Mouse (Mus musculus) testis, adult 2 months (tissue): ENCODE measurements at regions not wholly inside any gene's neighbourhood (a gene's known extent, or its start where the extent isn't known, plus 50 kb on each side); places are given as distances from the start of the nearest gene placed in this dataset.

Source experiments
- H3K27ac ChIP-seq: fragments of 200-500 bp; 2 replicates; pipeline ENCODE4 v1.5.1; 2012; ENCODE audit warnings: low read depth, low read length; ENCODE audit not compliant: control insufficient read depth, insufficient read depth
- H3K27me3 ChIP-seq: fragments of 200-500 bp; 2 replicates; pipeline ENCODE4 v1.6.1; 2012; ENCODE audit warnings: mild to moderate bottlenecking, low read length, moderate library complexity; ENCODE audit not compliant: control insufficient read depth, insufficient read depth
- H3K36me3 ChIP-seq: fragments of 200-500 bp; 2 replicates; pipeline ENCODE4 v1.6.1; 2012; ENCODE audit warnings: mild to moderate bottlenecking, low read length; ENCODE audit not compliant: control insufficient read depth, insufficient read depth
- H3K4me1 ChIP-seq: fragments of 200-500 bp; 2 replicates; pipeline ENCODE4 v1.6.1; 2012; ENCODE audit warnings: low read length; ENCODE audit not compliant: control insufficient read depth, insufficient read depth
- H3K4me3 ChIP-seq: fragments of 200-500 bp; 2 replicates; pipeline ENCODE4 v1.5.1; 2012; ENCODE audit warnings: low read depth, mild to moderate bottlenecking, low read length, moderate library complexity, mixed read lengths; ENCODE audit not compliant: control insufficient read depth
- CTCF ChIP-seq: fragments of 200-500 bp; IDR thresholded peaks from 2 replicates; pipeline ENCODE4 v1.5.1; 2012; ENCODE audit warnings: low read depth, mild to moderate bottlenecking, inconsistent platforms, low read length, moderate library complexity; ENCODE audit not compliant: control insufficient read depth, insufficient read depth, insufficient replicate concordance
- POLR2A ChIP-seq: fragments of 200-500 bp; IDR thresholded peaks from 2 replicates; pipeline ENCODE4 v1.6.1; 2012; ENCODE audit warnings: low read depth, mild to moderate bottlenecking, inconsistent platforms, low read length, moderate library complexity; ENCODE audit not compliant: control insufficient read depth

- TF ChIP-seq POLR2A (no peak), CTCF (no peak)
- H3K36me3 ChIP-seq: no peaks in the 10 kb centered on the region
- no peak overlapping the region for H3K27ac ChIP-seq
- no peak overlapping the region for H3K4me3 ChIP-seq
- no peaks in the 10 kb centered on the region for H3K4me1 ChIP-seq
- no peaks in the 10 kb centered on the region for H3K27me3 ChIP-seq
These were observed 904.6 kb downstream of the Slc4a3 start for GRCm38 (mm10) chr1:76450539-76451214.

DNA sequence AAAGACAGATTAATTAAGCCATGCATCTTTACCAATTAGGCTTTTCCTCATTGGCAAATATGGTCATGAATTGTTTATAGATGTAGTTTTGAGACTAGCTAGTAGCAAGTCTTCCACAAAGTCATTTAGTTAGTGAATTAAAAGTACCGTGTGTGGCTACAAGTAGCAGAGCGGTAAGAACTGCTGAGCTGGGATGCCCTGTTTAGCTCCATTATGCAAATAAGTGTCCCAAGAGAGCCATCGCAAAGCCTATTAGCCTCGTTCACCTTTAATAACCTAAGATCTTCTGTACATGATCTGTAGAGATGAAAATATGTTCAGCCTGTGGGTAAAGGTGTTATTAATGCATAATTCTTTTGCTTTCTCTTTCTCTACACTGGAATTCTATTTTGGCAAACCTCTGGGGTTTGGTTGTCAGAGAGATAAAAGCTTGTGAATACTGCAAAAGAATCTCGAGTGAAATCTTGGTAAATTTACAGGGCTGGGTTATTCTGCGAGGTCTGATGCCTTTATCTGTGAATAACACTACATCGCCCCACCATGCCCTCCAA is 907.2 kb downstream of the Slc4a3 start:
- Histone ChIP-seq H3K27ac (no peak overlapping the region), H3K4me3 (no peak overlapping the region), H3K27me3 (no peaks in the 10 kb centered on the region), H3K4me1 (no peaks in the 10 kb centered on the region), H3K36me3 (no peaks in the 10 kb centered on the region)
- no peak for TF ChIP-seq CTCF
- TF ChIP-seq POLR2A: no peak

GRCm38 (mm10) chr1:76466562-76466961 is 920.5 kb downstream of the Slc4a3 start:
- H3K4me1 ChIP-seq: no peaks in the 10 kb centered on the region
- no peaks in the 10 kb centered on the region for H3K27me3 ChIP-seq
- TF ChIP-seq CTCF (no peak), POLR2A (no peak)
- H3K4me3 ChIP-seq: no peak overlapping the region
- H3K27ac ChIP-seq: no peak overlapping the region
- no peaks in the 10 kb centered on the region for H3K36me3 ChIP-seq

GRCm38 (mm10) chr1:76484193-76484592 is 938.1 kb downstream of the Slc4a3 start:
- Histone ChIP-seq H3K36me3 (no peaks in the 10 kb centered on the region), H3K4me1 (no peaks in the 10 kb centered on the region), H3K27ac (no peak overlapping the region), H3K4me3 (no peak overlapping the region), H3K27me3 (no peaks in the 10 kb centered on the region)
- TF ChIP-seq POLR2A: no peak
- no peak for TF ChIP-seq CTCF

DNA sequence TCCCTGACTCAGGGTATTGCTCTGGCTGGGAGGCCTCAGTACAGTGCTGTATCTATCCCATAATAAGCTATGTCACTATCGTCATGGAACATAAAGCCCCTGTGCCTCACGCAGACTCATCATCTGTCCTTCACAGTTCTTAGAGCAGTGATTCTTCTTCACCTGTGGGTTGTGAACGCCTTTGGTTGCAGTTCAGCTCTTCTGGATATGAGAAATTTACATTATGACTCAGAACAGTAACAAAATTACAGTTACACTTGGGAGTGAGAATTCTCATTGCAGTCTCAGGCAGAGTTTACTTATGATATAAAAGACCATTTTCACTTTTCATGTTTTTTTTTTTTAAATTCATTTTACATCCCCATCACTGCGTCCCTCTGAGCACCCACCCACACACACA is 941.4 kb downstream of the Slc4a3 start:
- TF ChIP-seq CTCF: no peak
- no peak for TF ChIP-seq POLR2A
- Histone ChIP-seq H3K27ac (no peak overlapping the region), H3K36me3 (no peaks in the 10 kb centered on the region), H3K27me3 (no peaks in the 10 kb centered on the region), H3K4me3 (no peak overlapping the region), H3K4me1 (no peaks in the 10 kb centered on the region)

GRCm38 (mm10) chr1:76489681-76490492 is 943.8 kb downstream of the Slc4a3 start:
- H3K36me3 ChIP-seq: no peaks in the 10 kb centered on the region
- no peaks in the 10 kb centered on the region for H3K27me3 ChIP-seq
- H3K27ac ChIP-seq: no peak overlapping the region
- no peak overlapping the region for H3K4me3 ChIP-seq
- H3K4me1 ChIP-seq: no peaks in the 10 kb centered on the region
- TF ChIP-seq CTCF (no peak), POLR2A (no peak)

DNA sequence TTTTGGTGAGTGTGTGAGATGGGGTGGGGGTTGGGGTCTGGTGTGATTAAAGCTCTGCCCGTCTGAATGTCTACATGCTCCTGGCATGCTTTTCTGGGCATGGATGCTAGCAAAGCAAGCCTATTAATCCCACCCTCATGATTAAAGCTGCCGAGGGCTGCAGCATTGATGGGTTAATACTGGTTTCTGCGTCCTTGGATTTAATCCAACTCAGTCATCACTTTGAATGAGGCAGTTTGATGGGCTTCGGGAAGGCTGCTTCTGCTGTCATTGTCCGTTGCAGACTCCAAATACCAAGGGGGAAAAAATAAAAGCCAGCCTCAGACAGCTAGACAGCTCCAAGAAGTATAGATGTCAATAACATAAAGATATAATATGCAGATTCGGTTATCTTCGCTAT is 944.7 kb downstream of the Slc4a3 start:
- no peaks in the 10 kb centered on the region for H3K36me3 ChIP-seq
- no peaks in the 10 kb centered on the region for H3K27me3 ChIP-seq
- no peak overlapping the region for H3K27ac ChIP-seq
- no peaks in the 10 kb centered on the region for H3K4me1 ChIP-seq
- no peak overlapping the region for H3K4me3 ChIP-seq
- TF ChIP-seq CTCF: no peak
- no peak for TF ChIP-seq POLR2A
